Mouse (Mus musculus): ENCODE measurements around the gene Mpnd.

The Mpnd gene

DNA sequence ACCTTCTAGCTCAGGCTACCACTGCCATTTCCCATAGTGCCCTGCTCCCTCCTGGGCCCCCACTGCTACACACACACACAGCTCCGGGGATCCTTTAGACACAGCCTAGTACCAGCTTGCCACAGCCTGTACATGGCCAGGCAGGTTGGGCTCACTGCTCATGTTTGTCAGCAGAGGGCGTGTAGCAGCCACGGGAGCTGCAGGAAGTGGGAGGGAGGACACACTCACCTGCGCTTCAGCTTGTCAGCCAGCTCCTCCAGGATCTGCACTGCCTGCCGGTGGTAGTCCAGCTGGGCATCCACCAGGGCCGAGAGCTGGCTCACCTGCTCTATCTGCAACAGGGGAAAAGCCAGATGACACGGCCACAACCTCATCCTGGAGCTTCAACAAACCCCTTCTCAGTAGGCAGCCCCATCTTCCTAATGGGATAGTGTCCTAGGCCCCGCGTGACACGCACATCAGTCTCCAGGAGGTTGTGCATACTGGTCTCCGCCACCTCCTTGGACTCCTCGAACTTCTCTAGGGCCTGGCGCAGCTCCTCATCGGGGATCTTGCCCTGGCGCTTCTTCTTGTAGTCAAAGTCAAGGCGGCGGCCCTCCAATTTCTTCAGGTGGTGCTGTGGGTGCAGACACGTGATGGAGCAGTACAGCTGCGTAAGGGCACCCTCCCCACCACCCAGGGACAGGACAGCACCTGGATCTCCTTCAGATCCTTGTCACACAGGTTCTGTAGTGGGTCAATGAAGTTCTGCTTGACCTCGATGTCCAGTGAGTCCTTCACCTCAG, 13.0 kb downstream of the Mpnd start:
- DNase-seq (ENCODE audit: low read depth, low spot score), result peak; percentile 82

DNA sequence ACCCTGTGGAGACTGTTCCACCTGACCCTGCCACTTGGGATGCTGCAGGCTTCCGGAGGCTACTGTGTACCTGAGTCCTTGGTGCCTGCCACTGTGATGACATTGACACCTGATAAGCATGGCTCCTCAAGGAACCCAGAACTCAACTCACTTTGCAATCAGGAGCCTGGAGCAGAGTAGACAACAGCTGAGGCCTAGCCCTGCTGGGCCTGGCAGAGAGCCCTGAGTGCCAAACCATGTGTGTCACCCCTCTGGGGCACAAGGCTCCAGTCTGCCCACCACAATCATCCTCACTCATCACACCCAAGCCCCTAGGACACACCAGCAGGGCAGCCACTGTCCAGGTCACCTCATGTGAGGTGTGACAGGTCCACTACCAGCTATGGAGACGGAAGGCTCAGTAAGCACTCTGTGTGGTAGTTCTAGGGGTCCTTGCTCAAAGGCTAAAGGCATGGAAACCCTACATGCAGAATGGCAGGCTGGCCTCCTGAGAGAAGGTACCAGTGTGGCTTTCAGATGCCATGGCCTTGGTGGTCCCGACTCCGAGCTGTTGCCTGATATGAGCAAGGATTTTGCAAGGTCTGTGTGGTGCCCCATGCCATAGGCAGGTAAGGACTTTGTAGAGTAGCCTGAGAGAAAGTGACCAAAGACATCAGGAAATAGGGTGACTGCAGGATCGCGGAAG, 15.0 kb downstream of the Mpnd start:
- no peak for DNase-seq (ENCODE audit: low read depth, low spot score)

DNA sequence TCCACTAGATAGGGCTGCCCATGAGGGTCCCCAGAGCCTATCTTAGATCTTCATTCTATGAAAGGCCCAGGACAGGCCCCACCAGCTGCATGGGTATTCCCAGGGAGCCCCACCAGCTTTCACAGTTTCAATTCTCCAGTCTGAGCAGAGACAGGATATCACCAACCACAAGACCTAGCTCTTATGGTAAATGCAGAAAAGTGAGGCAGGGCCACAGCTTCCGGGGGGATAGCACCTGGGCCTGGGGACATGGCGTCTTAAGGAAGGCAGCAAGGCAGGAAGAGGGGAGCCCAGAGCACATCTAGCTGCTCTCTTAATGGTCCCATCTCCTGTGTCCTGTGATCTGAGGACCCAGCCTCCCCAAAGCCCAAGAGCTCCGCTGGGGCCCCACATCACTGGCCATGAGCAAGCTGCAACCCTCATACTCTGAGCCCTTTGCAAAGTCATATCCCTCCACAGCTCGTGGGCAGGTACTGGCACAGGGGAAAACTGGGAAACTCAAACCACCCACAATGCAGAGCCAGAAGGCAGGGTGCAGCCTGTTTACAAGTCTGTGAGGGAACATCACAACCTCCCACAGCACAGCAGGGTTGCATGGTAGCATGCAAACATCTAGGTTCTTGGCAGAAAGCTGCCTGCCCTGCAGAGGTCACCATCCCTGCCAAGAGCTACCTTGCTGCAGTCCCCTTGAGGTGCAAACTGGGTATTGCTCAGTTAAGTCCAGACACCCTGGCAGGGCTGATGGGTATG, 15.8 kb downstream of the Mpnd start:
- no peak for DNase-seq (ENCODE audit: low read depth, low spot score)

- DNase-seq (ENCODE audit: low read depth, low spot score), result no peak
Measured at GRCm38 (mm10) chr17:56022131-56022988, 16.8 kb downstream of the Mpnd start.

GRCm38 (mm10) chr17:56022989-56023290, 17.4 kb downstream of the Mpnd start:
- DNase-seq (ENCODE audit: low read depth, low spot score), result no peak

DNA sequence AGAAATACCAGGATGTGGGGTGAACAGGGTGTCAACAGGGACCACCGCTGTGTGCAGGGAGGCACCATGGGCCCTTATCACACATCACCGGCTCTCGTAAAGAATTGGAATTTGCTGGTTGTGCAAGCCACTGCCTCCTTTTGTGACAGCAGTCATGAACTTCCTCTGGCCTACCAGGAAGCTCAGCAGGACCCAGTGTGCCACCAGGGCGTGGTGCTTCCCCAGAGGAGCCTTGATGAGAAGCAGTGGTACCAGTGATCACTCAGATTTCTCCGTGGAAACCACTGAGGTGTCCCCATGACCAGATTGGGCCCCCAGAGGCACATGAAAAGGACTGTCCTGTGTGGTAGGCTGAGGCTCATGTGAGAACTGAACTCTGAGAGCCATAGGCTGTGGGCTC, 17.9 kb downstream of the Mpnd start:
- DNase-seq (ENCODE audit: low read depth, low spot score), result no peak

DNA sequence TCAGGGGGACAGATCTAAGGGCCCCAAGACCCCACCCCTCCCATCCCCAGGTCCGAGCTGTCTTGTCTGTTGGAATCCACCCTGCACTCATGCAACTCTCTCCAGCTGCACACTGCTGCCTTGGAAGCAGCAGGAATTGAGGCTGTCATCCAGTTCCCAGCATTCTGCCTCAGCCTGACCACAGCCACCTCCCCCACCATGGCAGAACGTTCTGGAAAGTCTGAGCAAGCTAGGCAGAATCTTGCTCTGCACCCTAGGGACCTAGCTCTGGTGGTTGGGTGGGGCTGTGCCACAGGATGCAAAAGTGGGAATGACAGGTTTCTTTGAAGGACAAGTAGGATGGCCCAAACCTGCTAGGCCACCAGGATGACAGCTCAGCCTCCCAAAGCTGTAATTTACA, 19.0 kb downstream of the Mpnd start:
- DNase-seq (ENCODE audit: low read depth, low spot score), result no peak

DNA sequence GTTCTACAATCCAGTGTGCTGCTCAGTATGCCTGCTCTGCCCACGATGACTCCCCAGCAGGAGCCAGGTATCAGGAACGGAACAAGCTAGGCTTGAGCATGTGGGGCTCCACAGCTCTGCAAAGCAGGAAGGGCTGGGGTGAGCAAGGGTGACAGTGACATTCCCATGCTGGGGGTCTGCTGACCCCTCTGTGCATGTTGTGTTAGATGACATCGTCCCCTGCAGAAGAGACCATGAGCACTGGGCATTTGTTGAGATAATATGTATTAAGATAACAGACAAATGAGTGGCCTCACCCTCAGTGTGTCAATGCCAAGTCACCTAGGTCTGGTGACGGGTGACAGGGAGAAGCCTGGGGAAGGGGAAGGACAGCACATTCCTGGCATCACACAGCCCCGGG, 19.4 kb downstream of the Mpnd start:
- no peak for DNase-seq (ENCODE audit: low read depth, low spot score)

DNA sequence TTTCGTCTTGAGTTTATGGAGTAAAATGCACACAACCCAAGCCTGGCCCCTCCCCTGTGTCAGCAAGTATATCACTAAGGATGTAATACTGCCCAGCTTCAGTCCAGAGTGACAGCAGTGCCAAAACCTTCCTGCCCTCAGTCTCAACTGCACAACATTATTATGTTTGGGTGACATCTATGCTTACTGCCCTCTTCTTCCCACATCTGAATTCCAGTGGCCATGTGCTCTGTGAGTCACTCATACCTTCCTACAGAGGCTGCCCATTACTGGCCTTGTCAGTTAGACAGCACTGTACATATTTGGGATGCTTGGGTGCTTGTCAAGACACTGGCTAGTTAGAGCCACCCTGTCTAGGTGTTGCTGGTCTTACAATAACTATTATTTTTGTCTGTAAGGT, 20.8 kb downstream of the Mpnd start:
- DNase-seq (ENCODE audit: low read depth, low spot score), result no peak

GRCm38 (mm10) chr17:56026881-56027280, 21.4 kb downstream of the Mpnd start:
- no peak for DNase-seq (ENCODE audit: low read depth, low spot score)

DNA sequence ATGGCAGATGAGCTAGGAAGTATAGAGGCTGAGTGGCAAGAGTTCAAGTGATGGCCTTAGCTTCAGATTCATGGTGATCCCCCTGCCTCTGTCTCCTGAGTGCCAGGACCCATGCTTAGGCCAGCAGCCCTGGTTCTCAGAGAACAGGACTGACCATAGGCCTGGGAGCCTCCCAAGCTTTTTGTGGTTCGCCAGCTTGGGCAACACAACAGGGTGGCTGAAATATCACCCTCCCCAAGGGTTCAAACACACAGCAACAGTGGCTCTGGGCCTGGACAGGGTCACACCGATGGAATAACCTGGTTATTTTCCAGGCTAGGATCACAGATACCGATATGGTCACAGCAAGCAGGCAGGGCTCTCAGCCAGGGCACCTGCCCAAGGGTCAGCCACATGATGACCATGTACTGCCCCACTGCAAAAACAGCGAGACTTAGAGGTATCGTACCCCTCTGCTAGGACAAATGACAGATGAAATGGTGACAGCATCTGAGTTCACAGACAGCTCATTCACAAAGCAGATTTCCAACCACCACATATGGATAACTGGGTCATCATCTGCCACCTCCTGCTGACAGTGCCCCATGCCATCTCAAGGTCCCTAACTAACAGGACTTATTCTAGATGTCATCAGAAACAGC, 22.4 kb downstream of the Mpnd start:
- no peak for DNase-seq (ENCODE audit: low read depth, low spot score)

DNA sequence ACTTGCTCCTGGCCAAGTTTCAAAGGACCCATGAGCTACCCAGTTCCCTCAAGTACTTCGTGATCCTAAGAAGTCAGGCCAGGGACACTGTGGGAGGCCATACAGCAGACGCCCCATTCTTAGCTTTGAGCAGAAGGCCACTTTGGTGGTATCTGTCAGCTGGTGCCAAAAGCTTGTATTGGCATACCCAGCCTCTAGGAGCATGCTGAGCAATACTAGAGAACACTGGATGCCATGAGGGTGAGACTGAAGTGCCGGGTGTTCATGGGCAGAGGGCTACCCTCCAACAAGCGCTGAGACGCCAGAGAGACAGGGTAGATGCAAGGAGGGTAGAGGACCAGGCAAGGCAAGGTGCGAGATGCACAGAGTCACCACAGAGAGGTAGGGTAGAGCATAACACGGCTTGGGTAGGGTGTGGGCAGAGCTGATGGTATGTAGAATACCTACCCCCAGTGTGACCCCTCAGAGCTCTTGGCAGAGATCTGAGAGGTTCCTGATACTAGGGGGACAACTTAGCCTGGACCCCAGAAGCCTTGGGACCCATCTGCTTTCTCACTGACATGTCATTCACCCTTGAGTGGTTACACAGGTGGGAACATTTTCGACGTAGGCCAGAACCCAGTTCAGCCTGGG, 24.8 kb downstream of the Mpnd start:
- no peak for DNase-seq (ENCODE audit: low read depth, low spot score)

DNA sequence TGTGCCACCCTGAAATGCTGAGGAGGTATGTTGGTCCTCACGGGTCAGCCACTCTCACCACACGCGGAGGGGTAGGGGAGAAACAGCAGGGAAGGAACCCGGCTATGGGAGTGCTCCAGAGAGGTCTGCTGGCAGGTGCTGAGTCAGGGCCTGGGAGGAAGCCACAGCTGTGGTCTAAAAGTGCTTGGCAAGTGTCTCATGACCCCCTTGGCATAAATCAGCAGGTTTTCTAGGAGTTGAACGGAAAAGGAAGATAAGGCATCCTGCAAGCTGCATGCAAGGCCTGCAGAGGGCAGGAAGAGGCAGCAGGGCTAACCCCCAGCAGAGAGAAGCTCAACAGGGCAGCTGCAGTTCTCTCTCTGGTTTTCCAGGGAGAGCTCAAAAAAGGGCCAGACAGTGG, 25.4 kb downstream of the Mpnd start:
- DNase-seq (ENCODE audit: low read depth, low spot score), result no peak

GRCm38 (mm10) chr17:56031431-56031830, 25.9 kb downstream of the Mpnd start:
- DNase-seq (ENCODE audit: low read depth, low spot score), result no peak

GRCm38 (mm10) chr17:56032127-56032733, 26.7 kb downstream of the Mpnd start:
- no peak for DNase-seq (ENCODE audit: low read depth, low spot score)

DNA sequence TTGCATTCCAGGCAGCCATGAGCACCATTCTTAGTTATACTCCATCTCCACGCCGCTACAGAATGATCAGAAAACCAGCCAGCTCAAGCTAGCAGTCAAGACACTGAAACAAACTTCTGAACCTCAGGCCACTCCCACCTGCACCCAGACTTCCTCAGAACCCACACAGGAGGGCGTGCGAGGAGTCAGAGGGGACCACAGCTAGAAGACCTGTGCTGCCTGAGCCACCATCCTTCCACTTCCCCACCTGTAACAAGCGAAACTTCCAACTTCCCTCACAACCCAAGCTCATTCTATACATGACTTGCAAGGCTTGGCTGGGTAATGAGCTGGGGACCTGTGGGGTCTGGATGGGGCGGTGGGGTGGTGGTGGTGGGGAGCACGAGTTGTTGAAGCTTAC, 27.3 kb downstream of the Mpnd start:
- no peak for DNase-seq (ENCODE audit: low read depth, low spot score)

DNA sequence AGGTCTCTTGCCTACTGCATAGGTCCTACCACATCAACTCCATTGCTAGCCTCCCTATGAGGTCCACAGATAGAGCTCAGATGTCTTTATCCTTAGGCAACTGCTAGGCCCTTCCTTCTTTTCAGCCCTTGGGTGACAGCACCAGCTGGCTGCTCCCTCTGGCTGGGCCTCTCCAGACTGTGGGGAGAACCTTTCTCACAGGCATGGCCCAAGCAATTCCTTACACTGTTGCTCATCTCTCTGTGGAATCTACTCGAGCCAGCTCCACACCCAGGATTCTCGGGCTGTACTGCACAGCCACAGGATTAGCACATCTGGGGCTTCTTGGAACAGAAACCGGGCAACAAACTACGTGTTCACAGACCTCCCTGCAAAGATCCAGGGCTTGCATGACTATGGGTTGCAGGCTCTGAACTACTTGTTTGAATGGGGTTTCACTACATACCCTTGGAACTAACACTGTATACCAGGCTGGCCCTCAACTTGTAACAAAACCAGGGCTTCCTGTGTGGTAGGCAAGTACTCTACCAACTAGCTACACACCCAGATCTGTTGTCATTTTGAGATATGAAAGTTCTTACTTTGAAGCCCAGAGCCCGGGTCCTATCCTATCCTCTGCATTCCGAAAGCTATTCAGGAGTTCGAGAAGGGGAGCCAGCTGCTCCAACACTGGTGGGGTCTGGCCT, 28.7 kb downstream of the Mpnd start:
- DNase-seq (ENCODE audit: low read depth, low spot score), result no peak

DNA sequence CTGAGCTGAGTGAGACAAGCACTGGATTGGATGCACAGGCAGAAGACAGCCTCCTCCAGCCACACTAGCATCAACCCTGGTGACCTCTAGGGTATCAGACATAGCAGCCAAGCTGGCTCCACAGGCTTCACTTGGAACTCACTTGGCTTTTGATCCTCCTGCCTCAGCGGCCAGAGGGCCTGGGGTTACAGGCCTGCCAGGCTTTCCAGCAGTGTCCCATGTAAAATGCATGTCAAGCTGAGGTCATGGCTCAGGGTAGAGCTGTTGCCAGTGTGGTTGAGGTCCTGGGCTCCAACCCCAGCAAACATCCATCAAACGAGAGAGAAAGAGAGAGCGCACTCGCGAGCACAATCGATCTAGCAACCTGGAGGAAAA, 29.2 kb downstream of the Mpnd start:
- DNase-seq (ENCODE audit: low read depth, low spot score), result no peak

DNA sequence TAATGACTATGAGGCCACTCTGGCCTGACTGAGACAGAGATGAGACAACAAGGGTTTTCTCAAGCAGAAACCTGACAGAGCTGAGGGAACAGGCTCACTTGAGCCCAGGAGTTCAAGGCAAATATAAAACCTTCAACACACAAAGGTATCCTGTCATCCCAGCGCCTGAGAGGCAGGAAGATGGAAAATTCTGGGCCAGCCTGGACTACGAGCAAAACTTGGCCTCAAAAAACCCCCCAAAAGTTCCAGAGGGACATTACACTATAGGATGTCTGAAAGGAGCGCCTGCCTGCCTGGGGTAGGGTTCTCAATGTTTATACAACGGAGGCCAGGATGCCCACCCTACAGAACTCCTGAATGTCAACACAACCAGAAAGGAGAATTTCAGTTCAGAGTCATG, 29.7 kb downstream of the Mpnd start:
- no peak for DNase-seq (ENCODE audit: low read depth, low spot score)
